Mouse (Mus musculus) layer of hippocampus, postnatal 25 days (tissue): Measurements from ENCODE around the gene Eefsec. TPM values are rescaled to one million over a fixed set of nuclear protein-coding genes. Genes with fewer than 3 reads are reported as not detected.

Source experiments
- DNase-seq, 2 experiments: peaks; one replicate each; pipeline ENCODE4 v3.0.0; 2022; ENCODE audit warnings: mixed read lengths in 2 of 2, low spot score in 1 of 2; ENCODE audit errors: extremely low spot score in 1 of 2
- total RNA-seq, 2 experiments: library from RNA; stranded (reverse); gene quantifications; 2 replicates each; pipeline ENCODE4 v1.2.3; 2021

Gene Eefsec
- 10 to 100 TPM; 23.0 to 23.2 TPM for total RNA-seq

DNA sequence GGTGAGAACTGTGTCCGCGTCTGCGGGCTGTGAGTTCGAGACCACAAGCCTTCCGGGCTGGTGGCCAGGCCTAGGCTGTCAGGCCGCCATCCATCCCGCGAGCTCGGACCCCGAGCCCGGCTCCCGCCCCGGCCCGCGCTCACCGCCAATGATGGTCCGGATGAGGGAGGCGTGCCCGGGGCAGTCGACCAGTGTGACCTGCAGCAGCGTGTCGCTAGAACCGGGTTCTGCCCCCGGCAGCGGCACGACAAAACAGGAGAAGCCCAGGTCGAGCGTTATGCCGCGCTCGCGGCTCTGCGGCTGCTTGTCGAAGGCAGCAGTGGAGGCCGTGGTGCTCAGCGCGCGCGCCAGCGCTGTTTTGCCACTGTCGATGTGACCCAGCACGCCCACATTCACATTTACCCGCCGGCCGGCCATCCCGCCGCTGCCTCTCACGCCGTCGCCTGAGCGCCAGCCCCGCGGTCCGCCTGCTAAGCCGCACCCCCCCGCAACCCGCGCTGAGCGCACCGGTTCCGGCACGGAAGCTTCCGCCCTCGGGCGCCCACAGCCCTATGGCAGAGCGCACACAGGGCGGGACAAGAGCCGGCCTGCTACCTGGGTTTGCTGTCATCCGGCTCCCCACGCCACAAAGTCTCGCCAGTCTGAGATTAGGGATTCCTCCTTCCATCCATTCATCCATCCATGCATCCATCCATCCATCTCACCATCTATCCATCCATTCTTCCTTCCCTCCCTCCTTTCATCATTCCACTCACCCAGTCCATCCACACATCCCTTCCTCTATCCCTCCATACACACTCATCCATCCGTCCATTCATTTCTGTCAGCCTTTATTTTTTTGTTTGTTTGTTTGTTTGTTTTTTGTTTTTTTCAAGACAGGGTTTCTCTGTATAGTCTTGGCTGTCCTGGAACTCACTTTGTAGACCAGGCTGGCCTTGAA is at the start of gene Eefsec:
Eefsec (minus strand) TSS at position 477 of the 940 bp plus-strand sequence.
- peak; percentile 76 to 82 for DNase-seq

DNA sequence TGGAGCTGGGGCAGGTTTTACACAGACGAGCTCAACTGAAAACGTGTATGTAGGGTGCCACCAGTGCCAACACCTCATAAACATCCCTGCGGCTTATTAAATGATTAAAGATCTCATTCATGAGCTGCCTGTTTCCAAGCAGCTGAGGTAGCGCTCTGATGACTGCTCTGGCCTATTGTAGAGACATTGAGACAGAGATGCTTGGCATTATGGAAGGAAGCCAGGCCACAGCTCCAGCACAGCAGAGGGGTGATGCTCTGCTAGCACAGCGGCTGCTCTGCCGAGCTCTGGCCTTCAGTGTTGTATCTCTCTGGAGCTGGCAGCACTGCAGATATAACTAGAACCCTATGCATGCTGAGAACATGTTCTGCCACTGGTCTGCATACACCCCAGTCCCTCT is 47.4 kb upstream of the Eefsec start:
- no peak for DNase-seq

DNA sequence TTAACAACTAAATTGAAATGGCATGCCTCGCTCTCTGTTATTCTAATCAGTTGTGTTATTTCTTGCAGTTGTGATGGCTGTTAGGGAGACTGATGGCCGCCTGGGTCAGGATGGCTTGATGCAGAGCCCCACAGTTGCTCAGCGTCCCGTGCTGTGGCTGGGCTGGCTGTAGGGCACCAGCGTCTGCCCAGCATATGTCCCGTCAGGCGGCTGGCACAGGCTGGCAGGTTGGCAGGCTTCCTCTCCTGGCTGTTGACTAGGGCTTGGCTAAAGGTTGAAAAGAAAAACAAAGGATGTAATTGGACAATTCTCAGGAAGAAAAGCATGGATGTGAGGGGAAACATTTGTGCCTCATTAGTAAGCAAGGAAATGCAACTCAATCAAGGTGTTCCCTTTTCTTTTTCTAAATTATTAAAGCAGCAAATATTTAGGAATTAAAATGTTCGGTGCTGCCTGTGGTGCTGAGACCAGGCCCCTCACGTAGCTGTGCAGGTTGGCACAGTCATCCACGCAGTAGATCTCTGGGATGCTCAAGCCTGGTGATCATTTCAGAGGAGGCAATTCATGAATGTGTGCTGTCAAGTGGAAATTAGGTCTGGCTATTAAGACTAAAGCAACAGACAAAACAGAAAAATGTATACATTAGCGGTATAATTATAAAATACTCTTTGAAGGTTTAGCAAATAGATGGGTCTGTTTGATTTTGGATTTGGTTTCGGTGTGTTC is 44.5 kb upstream of the Eefsec start:
- DNase-seq = peak in 1 of 2 experiments; percentile 51

DNA sequence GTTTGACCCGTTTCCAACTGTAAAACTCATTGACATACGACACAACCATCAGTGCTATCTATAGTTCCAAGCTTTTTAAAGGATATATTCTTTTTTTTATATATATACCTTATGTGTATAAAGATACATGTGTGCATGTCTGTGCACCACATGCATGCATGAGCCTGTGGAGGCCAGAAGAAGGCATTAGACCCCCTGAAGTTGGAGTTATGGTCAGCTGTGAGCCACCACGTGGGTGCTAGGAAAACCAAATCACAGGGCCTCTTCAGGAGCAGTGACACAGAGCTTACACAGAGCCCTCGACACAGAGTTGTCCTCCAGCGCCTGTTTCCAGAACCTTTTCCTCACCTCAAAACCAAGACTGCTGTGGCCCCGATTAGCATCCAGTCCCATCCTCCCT is 43.5 kb upstream of the Eefsec start:
- no peak for DNase-seq

DNA sequence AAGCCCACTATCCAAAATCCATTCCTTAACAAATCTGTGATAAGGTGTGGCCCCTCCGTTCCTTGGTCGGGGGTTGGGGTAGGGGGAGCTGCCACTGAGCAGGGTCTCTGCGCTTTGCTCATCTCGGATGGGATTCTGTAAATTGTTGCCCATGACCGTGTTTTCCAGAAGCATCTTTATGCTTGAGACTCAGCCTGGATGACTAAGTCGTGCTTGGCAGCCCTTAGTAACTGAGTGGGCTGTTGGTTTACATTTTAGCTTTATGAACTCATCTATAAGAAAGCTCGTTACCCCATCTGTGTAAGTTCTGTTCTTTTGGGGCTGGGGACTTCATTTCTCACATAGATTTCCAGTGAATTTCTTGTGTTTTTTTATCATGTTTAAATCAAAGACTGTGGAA is 42.7 kb upstream of the Eefsec start:
- no peak for DNase-seq

DNA sequence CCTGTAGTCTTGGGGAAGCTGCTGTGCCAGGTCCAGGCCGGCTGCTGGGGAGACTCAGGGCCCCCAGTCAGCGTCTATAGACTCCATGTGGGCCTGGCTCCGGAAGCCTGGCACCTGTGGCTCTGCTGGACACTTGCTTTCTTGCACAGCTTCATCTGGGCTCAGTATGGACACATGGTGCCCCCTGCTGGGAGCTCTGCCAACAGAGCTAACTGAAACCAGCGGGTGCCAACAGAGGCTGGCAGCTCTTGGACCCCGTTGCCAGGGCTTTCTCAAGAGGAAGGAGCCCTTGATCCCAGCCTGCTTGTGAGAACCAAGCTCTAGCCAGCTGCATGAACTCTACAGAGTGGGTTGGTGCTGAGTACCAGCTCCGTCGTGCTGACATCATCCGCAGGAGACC is 40.6 kb upstream of the Eefsec start:
- DNase-seq = peak in 1 of 2 experiments; percentile 74

DNA sequence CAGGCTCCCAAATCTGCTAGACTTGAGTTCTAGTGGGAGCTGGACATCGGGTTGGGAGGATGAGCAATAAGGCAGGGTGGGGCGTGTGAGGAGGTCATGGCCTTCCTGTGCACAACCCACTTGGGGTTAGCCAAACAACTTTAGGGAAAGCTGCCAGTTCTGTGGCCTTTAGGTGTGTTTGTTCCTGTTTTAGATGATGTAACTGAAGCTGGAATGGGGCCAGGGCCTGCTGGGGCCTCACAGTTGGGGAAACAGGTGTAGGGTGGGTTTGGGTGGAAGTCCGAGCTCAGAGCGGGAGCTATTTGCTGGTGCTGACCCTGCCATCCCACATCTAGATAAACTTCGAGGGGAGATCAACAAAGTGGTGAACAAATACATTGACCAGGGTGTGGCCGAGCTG is 39.0 kb upstream of the Eefsec start:
- no peak for DNase-seq

DNA sequence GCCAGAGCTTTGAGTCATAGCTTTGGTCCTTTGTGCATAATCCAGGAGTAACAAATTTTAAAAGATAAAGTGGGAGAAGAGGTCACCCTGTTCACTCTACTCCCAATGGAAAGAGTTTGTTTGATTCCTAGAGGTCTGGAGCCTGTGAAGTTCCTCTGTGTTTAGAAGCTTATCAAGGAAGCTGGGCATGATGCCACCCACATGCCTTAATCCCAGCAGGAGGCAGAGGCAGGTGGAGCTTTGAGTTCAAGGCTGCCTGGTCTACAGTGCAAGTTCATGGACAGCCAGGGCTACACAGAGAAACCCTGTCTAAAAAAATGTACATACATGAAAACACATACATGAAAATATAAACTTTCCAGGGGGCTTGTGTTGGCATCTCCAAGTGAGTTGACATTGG is 37.6 kb upstream of the Eefsec start:
- no peak for DNase-seq

DNA sequence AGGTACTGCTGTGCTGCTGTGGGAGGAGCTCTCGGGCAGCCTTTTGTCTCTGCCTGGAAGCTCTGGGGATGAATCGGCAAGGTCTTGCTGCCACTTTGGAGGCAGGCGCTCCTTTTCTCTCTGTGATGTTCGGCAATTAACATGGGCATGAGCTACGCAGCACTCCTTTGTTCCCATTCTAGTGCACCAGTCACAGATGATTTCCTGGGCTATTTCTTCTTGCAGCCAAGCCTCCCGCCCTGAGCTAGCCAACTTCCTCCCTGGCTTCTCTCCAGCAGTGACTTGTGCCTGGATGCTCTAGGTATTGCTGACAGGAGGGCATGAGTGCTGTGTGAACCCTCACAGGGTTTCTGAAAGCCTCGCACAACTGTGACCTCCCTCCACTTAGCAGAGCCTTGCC is 36.8 kb upstream of the Eefsec start:
- DNase-seq = no peak

DNA sequence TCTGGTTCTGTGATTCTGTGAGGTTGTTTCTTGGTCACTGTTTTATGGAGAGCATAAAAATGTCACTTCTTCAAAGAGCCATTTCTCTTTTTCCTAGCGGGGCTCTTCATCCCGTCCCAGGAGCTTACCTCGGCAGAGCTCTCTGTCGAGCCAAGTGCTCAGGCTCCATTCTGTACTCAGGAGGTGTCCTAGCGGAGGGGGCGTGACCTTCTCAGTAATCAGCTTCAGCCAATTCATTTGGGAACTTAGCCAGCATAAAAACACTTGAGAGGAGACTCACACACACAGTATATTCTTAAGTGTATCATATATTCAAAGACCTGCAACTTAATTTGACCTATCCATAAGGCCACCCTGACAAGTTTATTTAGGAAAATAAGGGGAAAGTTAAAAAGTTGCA is 34.1 kb upstream of the Eefsec start:
- no peak for DNase-seq

DNA sequence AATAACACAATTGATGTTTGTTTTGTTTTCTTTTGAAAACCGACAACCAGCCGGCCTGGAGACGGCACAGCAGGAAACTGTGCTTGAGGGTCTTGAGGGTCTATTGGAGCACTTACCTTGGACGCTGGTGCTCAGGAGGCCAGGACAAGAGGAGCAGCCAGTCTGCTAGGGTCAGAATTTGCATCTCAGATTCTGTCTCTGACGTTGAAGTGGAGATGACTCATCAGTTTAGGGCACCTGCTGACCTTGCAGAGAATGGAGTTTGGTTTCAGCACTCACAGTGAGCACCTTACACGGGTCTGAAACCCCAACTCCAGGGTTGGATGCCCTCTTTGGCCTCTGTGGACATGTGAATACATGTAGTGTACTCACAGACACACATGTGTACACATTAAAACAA is 23.5 kb upstream of the Eefsec start:
- no peak for DNase-seq

DNA sequence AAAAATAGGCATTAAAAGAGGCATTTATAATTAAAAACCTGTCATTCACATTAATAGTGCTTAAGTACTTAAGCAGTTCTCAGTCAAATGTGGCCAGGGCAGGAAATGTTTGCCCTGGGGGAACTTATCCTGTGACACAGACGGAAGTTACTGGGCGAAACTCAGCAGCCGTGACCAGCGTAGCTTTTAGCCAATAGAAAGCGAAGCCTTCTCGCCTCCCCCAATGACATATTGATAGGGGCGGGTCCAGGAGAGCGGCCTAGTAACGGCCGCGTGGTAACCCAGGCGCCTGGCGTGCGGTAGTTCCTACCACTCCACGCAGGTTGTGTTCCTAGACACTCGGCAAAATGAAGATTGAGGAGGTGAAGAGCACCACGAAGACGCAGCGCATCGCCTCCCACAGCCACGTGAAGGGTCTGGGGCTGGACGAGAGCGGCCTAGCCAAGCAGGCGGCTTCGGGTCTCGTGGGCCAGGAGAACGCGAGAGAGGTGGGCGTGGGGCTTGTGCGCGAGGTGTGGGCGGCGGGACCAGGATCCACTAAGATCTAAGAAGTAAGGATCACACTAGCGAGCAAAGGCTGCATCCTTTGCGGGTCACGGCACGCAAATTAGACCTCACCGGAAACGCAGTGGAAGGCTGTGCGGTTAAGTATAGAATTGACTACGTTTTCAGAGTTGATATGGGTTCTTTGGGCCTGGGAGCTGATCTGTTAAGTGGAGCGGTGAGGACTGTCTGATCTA is 19.0 kb upstream of the Eefsec start, which contains the start of gene Ruvbl1:
Ruvbl1 (plus strand) TSS at position 229 of the 740 bp plus-strand sequence.
- peak; percentile 73 for DNase-seq

DNA sequence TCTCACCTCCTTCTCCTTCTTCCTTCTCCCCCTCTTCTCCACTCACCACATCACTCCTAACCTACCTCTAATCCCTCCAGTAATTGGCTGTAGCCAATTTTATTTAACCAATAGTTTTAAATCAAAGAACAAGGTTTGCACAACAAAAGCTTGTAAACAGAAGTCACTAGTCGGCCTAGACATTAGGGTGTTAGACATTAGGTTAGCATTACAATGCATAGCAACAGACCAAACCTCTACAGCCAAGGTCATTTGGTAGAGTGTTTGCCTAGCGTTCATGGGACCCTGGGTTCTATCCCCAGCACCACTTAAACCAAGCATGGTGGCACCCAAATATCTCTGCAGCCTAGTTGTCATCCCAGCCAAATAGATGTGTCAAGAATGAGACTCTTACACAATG is 8.2 kb upstream of the Eefsec start:
- DNase-seq = no peak

DNA sequence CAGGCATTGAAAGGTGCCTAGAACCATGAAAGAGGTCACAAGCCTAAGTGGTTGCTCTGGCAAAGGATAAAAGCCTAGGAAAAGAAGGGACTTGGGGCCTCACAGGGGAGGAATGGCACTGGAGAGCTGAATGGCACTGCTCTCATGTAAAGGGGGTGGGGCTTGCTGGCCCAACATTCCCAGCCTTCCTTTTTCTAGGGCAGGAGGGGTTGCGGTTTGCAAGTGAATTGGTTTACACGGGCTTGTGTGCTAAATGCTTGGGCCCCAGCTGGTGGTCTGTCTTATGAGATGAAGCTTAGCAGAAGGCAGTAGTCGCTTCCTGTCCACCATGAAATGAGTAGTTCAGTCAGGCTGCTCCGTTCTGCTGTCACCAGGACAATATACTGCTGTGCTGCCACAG is 1.1 kb upstream of the Eefsec start:
- no peak for DNase-seq

DNA sequence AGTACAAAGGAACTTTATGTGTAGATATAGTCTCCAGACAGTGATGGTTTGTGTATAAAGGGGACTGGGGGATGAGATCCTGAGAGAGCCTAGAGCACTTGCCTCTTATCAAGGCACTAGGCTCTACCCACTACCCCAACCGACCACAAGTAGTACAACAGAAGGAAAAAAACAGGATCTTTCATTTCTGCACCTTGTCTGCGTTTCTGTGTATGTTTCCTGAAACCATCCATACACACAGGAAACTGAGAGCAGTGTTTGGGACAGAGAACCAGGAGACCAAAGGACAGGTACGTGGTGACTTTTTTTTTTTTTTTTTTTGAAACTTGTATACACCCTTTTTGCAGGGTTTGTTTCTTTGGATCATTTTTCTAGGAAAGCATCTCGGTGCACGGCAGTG is 678 bp downstream of the Eefsec start:
- DNase-seq = no peak

DNA sequence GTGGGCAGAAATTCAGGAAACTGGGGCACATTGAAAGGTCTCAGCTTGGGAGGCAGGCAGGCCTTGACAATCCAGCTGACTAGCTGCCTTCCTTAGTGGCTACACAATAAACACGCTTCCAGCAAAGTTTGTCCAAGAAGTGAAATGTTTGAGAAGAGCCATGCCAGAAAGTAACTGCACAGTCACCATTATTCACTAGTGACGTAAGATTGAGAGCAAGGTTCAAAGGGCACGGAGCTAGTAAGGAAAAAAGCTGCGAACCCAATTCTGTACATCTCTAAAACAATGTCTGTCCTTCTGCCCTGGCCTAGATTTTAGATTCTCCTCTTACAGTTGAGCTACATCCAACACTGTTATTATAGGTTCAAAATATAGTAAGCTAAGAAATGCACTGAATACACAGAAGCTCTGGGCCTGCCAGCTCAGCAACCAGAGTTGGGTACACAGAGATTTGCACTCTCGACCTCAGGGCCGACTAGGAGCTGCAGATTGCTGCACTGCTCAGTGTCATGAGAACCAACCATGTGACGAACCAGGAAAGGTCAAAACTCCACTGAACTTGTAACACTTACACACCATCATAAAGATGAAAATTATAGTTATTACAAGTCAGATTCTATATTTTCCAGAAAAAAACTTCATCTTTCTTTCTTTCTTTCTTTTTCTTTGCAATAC is 2.1 kb downstream of the Eefsec start:
- no peak for DNase-seq

DNA sequence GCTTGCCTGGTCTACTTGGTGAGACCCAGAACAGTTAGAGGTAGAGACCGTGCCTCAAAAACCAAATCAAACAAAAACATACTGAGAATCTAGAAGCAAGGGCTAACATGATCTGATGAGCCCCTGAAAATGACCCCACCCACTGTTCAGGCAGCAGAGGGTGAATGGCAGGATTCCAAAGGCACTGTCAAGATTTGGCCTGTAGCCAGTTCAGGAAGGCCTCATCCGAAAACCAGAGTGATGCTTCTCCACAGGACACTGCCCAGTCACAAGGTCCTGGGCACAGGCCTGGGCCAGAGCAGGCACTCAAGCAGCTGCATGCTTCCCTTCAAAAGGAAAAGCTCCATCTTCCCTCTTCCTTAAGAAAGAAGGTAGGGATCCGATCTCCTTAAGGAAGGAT is 2.9 kb downstream of the Eefsec start:
- DNase-seq = no peak

DNA sequence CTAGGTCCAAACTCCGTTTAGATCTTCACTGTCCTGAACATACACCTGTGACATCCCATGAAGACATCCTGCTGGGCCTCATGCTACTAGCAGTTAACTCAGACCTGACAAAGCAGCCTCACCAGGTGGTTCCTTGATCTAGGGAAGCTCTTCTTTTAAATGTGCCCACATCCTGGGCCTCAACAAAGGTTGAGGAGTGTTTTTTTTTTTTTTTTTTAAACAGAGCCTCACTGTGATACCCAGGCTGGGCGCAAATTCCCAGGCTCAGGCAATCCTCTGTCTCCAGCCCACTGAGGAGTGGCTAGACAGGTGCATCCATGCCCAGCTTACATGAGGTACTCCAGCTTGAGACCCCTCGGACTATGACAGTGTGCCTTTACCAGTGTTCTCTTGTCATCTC is 3.8 kb downstream of the Eefsec start:
- no peak for DNase-seq

DNA sequence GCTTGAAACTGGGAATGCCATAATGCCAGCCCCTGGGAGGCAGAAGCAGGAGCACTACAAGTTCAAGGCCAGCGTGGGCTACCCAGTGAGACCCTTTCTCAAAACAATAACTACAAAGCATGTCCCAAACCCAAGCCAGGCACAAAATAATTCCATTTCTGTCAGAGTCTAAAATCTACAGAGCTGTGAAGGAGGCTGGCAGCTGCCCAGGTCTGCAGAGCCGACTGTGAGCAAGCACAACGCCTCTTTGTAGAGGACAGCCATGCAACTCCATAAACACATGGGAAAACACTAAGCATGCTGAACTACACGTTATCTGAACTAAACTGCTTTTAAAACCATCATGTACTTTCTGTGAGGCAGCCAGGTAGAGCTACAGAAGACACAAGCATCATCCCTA is 7.3 kb downstream of the Eefsec start:
- peak in 1 of 2 experiments; percentile 55 for DNase-seq

DNA sequence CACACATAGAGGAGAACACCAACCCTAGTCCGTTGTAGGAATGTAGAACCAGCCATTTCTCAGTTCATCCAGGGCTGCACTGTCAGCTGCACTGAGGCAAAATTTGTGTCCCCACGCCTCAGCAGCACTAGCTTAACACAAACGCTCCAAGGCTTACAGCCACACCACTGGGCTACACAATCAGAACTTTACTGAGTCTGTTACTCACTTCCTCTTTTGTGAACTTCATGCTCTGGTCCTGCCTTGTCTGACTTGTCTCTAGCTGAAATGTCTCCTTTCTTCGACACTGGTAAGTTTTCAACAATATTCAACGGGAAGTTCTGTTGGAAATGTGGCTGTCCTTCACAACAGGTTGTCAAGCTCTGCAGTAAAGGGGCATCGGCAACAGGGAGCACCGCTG is 10.7 kb downstream of the Eefsec start:
- DNase-seq = no peak
